In genomic region chr9:47226476-47227271, GRCm38 (mm10) we compare ENCODE assay signal across 11 mouse cellular contexts.
A peak's percentile ranks its signal among the peaks of the same experiment; 100 is the strongest.
DNase-seq lines count a peak whose midpoint lies in the region.
"Had no signal": no experiment of that assay in that cellular context is flagged by ENCODE, and none has a peak within 500 bp of the region (broad histone marks: within the 10 kb centered on the region; RNA-seq: fewer than 3 reads in every experiment).

No protein-coding gene starts in this region.

- DNase-seq in embryo, embryonic 10.5 days (ENCODE audit: low spot score): peak; percentile 37
- DNase-seq in embryo, embryonic 10 days (ENCODE audit: low spot score): no peak
- peak; percentile 7 for DNase-seq in layer of hippocampus, adult 9-11 months
- no peak for DNase-seq in layer of hippocampus, adult 9-10 months (ENCODE audit: low spot score)
- DNase-seq in layer of hippocampus, postnatal 14 days (ENCODE audit: low spot score in 2 of 2): peak; percentile 34 to 50
- peak; percentile 13 for DNase-seq in right cerebral cortex, postnatal 14 days
- no peak for DNase-seq in kidney, postnatal 14 days
- DNase-seq in urinary bladder, postnatal 10 days (ENCODE audit: low spot score): no peak
- DNase-seq: adrenal gland, postnatal 14 days; gastrocnemius, postnatal 36 days; heart, postnatal 4 days had no signal

Comparison
In these comparisons a context has a peak if more than half of its experiments do, and no peak if none do; other contexts are left out.
1. DNase-seq: peak in embryo, embryonic 10.5 days (single experiment), layer of hippocampus, adult 9-11 months (single experiment), layer of hippocampus, postnatal 14 days (2 of 2) and right cerebral cortex, postnatal 14 days (single experiment); none in embryo, embryonic 10 days (single experiment), layer of hippocampus, adult 9-10 months (single experiment), kidney, postnatal 14 days (single experiment) and urinary bladder, postnatal 10 days (single experiment).